Mouse (Mus musculus): ENCODE measurements around the gene Col24a1. TPM values are rescaled to one million over a fixed set of nuclear protein-coding genes. Genes with fewer than 3 reads are reported as not detected.

The Col24a1 gene
- total RNA-seq, 2 experiments from 2014 or later, result 0.05 TPM; not detected in 1

DNA sequence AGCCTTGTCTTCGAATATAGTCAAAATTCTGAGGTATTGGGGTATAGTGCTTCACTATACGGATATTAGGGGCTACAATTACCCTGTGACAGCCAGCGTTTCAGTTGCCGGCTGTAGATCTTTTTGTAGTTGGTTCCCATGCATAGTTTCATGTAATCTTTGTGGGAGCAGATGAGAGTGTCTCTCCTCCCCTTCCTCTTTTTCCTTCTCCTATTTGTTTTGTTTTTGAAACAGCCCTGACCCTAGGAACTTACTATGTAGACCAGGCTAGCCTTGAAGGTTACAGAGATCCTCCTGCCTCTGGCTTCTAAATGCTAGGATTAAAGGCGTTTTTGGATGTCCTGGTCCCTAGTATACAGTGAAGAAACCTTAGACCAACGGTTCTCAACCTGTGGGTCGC lies 283.1 kb downstream of the Col24a1 start:
- no peak for DNase-seq

DNA sequence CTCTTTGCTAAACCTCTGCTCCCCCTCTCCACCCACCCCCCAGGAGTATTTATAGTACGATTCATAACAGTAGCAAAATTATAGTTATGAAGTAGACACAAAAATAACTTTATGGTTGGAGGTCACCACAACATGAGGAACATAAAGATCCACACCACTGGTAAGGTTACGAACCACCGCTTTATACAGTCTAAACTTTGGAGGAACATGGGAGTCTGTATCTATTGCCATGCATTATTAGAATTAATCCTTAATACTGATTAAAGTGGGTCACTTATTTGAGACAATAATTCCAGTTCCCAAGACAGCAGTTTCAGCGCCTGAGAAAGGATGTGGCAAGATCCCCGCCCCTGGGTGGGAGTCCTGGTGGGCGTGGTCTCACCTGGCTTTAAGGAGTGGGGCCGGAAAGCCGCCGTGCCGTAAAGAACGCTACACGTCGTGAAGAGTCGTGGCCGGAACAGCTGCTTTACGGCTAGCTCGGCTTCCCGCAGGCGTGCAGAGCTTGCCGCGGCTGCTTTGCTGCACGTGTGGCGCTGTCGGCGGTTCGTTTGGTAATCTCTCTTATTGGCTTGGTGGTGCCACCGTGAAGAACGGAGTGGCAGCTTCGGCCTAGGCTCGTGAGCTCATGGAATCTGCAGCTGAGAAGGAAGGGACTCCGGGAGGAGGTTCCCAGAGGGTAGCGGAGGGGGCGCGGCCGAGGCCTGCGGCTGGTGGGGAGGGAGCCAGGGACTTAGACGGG lies 283.6 kb downstream of the Col24a1 start, which contains the start of gene Znhit6:
Gene Znhit6 (plus strand): TSS at position 463 of the 739 bp plus-strand sequence.
- DNase-seq, result peak; percentile 94

DNA sequence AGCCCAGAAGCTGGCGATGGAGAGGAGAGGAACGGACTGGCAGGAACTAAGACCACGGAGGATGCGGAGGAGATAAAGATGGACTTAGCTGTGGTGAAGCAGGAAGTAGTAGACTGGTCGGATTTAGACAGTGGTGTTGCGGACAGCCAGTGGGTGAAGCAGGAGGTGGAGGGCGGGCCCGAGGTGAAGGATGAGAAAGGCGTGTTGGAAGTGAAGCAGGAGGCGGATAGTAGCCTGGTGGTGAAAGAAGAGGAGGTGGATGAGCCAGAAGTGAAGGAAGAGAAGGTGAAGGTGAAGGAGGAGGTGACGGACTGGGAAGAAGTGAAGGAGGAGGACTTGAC lies 284.2 kb downstream of the Col24a1 start:
- no peak for DNase-seq

GRCm38 (mm10) chr3:145576876-145577275 lies 284.6 kb downstream of the Col24a1 start:
- DNase-seq, result no peak

GRCm38 (mm10) chr3:145583043-145583442 lies 290.8 kb downstream of the Col24a1 start:
- no peak for DNase-seq

- no peak for DNase-seq
Measured at GRCm38 (mm10) chr3:145583522-145584200, 291.4 kb downstream of the Col24a1 start.

GRCm38 (mm10) chr3:145590562-145590961 lies 298.3 kb downstream of the Col24a1 start:
- DNase-seq, result no peak

DNA sequence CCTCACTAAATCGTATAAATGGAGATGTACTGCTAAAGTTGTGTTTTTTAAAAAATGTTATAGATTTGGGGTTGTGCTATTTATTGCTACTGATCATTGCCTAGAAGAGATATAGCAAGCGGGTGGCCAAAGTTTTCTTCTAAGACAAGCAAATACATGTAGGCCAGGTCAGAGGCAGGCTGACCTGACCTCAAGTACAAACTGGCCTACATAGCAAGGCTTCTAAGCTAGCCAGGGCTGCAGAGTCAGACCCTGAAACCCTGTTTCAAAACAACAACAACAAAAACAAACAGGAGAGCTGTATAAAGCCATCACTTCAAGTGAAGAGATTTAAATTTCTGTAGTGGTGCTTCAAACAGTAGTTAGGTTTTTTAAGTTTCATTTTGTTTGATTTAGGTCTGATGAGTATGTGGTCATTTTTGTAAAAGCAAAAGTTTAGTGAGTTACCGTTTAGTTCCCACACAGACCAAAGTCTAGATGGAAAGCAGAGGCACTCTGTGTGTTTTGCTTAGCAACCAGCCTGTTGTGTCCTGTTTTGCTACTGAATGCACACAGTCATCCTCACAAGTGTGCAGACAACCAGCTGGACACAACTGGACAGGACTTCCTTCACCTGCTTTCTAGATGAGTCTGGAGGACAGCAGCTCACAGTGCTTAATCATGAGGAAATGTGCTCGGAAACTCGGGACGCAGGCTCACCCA lies 299.7 kb downstream of the Col24a1 start:
- DNase-seq, result no peak

GRCm38 (mm10) chr3:145595354-145595753 lies 303.1 kb downstream of the Col24a1 start:
- no peak for DNase-seq

GRCm38 (mm10) chr3:145599059-145599458 lies 306.8 kb downstream of the Col24a1 start:
- DNase-seq, result no peak

- no peak for DNase-seq
Measured at GRCm38 (mm10) chr3:145600801-145601200, 308.5 kb downstream of the Col24a1 start.

GRCm38 (mm10) chr3:145601345-145601744 lies 309.1 kb downstream of the Col24a1 start:
- no peak for DNase-seq

Other genes starting within 250 kb of the Col24a1 start
- gene Clca2, start 193.0 kb upstream of the Col24a1 start, total RNA-seq (2021), result under 1 TPM in 1 of 2 experiments, not detected in 1; 0.15 TPM
- 10 to 100 TPM in 1 of 2 experiments, 1 to 10 TPM in 1; 9.3 to 13.0 TPM for gene Odf2l, start 173.9 kb upstream of the Col24a1 start, total RNA-seq (2021)